26 mouse cellular contexts compared by ENCODE assay signal in the genomic region with DNA sequence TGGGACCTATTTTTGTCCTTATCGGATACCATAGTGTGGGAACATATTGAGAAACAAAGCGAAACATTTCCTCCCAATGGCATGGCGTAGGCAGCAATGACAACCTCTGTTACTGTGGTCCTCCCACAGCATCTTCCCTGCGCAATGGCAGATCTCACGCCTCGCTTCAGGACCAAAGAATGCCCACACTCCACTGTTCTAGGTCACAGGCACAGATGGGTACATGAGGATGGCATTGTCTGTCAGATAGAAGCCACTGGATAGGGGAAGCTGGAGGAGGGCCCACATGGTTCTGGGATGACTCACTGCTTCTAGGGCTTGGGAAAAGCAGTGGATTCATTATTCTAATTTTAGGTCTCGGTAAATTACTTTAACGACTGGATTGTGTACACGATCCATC. TPM values are rescaled to one million over a fixed set of nuclear protein-coding genes. Genes with fewer than 3 reads are reported as not detected.
DNase-seq lines count a peak whose midpoint lies in the region; ATAC-seq and TF ChIP-seq lines count a peak whose summit lies in the region.
"Had no signal": no experiment of that assay in that cellular context is flagged by ENCODE, and none has a peak within 500 bp of the region (broad histone marks: within the 10 kb centered on the region; RNA-seq: fewer than 3 reads in every experiment).

No protein-coding gene starts in this region.

- H3K27ac ChIP-seq in left cerebral cortex, adult 2 months: no peak overlapping the region
- H3K27ac ChIP-seq: heart, embryonic 15.5 days; hindbrain, embryonic 10.5 days; hindbrain, postnatal 0 days; limb, embryonic 13.5 days; liver, embryonic 13.5 days had no signal

- in situ Hi-C loops in Patski (cut with MboI; ENCODE audit: low pct_unique_long_range_greater_than_20kb): no loop called here

- H3K4me3 ChIP-seq in left cerebral cortex, adult 2 months: no peak overlapping the region
- H3K4me3 ChIP-seq: heart, embryonic 15.5 days; hindbrain, embryonic 10.5 days; limb, embryonic 13.5 days; liver, embryonic 13.5 days had no signal

- POLR2A ChIA-PET in Patski (lab: Charles Lee): interaction anchor here (1.0 kb wide), 1 partner anchor 11 kb away, joined by 3 read pairs; no protein-coding TSS in a partner anchor

- TF ChIP-seq CTCF in Patski (IDR thresholded peaks at IDR 0.05): no peak
- no peak for TF ChIP-seq CTCF in left cerebral cortex, adult 2 months (IDR thresholded peaks at IDR 0.05)

- no peak for ATAC-seq in Patski
- ATAC-seq in megakaryocyte progenitor cell, adult 5-6 weeks (replicated peaks; ENCODE audit: poor library complexity): no peak
- ATAC-seq: activated CD4-positive, CD25-positive, alpha-beta regulatory T cell, adult 4 months; hindbrain, postnatal 0 days; midbrain, embryonic 16.5 days had no signal

- no peaks in the 10 kb centered on the region for H3K27me3 ChIP-seq in Patski

- DNase-seq in layer of hippocampus, adult 18-20 months (ENCODE audit: low spot score in 2 of 2): peak; percentile 25 to 64
- no peak for DNase-seq in layer of hippocampus, postnatal 14 days (ENCODE audit: low spot score in 2 of 2)
- DNase-seq in 3T3-L1 (ENCODE audit: low read depth, low spot score) (peak; percentile 65), Patski (ENCODE audit: low read depth, low spot score) (peak; percentile 35)
- peak; percentile 19 to 22 for DNase-seq in left cerebral cortex, adult 2 months (ENCODE audit: extremely low spot score in 1 of 2, low spot score in 2 of 2)
- no peak for DNase-seq in heart, postnatal 25 days (ENCODE audit: low spot score)
- no peak for DNase-seq in adrenal gland, adult 2 months
- DNase-seq: adrenal gland, postnatal 14 days; cerebellum, adult 11 months; cerebellum, postnatal 14 days; embryo, embryonic 11 days; gastrocnemius, postnatal 36 days; kidney, adult 11 months; liver, embryonic 13.5 days; lung, embryonic 14.5 days; lung, postnatal 36 days; retina, postnatal 1 day had no signal

- intact Hi-C loops in left cerebral cortex, adult 2 months (cut with DNase I): no loop called here
- intact Hi-C loops in heart, postnatal 25 days (cut with DNase I): no loop called here

- CTCF ChIA-PET in Patski (lab: Charles Lee): interaction anchor here (0.8 to 1.7 kb wide), 4 partner anchors 12 to 93 kb away, joined by 3 to 6 read pairs (median 3); no protein-coding TSS in a partner anchor

RNA-seq across cellular contexts. Expression of a gene that starts 5.6 kb away (rescaled TPM):
- under 1 TPM in 1 of 2 experiments, not detected in 1; 0.27 TPM for total RNA-seq in layer of hippocampus, adult 18-20 months (2021)
- under 1 TPM in 1 of 2 experiments, not detected in 1; 0.37 TPM for total RNA-seq in layer of hippocampus, postnatal 14 days (2021)
- polyA plus RNA-seq in Patski (2021): 0.13 TPM
- total RNA-seq in left cerebral cortex, adult 2 months (2021): under 1 TPM in 1 of 2 experiments, not detected in 1; 0.96 TPM
- 0.27 TPM in 1 of 2 replicates, not detected in the other for total RNA-seq in megakaryocyte progenitor cell, adult 5-6 weeks (2015)
- total RNA-seq in megakaryocyte progenitor cell, adult 5-6 weeks (2017): not detected in 2 replicates
- not detected for total RNA-seq in heart, postnatal 25 days (2021)
- not detected for total RNA-seq in adrenal gland, adult 2 months (2021)
- polyA plus RNA-seq in adrenal gland, adult 2 months (2012; rRNA removed): not detected in 2 replicates
- total RNA-seq: adrenal gland, postnatal 14 days; gastrocnemius, postnatal 36 days; heart, adult 8-10 months; hindbrain, postnatal 0 days had no signal
- polyA plus RNA-seq: liver, embryonic 13.5 days; spleen, adult 2 months had no signal

Comparison
In these comparisons a context has a peak if more than half of its experiments do, and no peak if none do; other contexts are left out.
1. DNase-seq: peak in layer of hippocampus, adult 18-20 months (2 of 2), 3T3-L1 (single experiment), Patski (single experiment) and left cerebral cortex, adult 2 months (2 of 2); none in layer of hippocampus, postnatal 14 days (0 of 2), heart, postnatal 25 days (single experiment) and adrenal gland, adult 2 months (single experiment).